Mouse (Mus musculus): ENCODE data around the gene 5730522E02Rik.

The 5730522E02Rik gene

DNA sequence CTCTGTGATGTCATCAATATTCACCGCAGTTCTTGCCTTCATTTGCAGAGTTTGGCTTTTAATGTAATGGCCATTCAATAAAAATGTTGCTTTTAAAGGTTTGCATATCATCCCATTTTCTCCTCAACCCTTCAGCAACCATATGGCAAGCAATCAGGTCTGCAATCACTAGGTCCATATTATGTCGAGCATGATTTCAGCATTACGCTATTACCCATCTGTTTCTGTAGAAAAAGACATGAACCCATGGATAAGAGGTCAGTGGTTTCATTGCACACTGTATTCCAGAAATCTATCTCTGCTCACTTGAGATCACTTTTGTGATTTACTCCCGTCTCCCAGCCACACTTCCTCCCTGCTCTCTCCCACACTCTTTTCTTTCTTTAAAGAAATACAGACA, 213.1 kb downstream of the 5730522E02Rik start:
- no peak for DNase-seq

DNA sequence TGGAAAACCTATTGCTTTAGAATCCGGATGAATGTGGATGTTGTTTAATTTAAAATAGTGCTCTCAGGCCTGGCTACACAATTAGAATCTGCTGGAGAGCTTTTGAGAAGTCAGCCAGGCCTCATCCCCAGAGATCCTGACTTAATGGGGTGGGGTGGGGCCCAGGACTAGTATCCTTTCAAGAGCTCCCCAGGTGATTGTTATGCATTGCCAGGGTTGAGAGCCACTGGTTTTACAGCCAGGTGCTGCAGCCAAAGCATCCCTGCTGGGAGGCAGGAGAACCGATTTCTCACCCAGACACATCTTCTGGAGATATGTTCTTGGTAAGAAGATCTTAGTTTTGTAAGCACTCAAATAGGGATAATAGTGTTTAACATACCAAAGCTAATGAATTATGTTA, 216.4 kb downstream of the 5730522E02Rik start:
- DNase-seq, result no peak

DNA sequence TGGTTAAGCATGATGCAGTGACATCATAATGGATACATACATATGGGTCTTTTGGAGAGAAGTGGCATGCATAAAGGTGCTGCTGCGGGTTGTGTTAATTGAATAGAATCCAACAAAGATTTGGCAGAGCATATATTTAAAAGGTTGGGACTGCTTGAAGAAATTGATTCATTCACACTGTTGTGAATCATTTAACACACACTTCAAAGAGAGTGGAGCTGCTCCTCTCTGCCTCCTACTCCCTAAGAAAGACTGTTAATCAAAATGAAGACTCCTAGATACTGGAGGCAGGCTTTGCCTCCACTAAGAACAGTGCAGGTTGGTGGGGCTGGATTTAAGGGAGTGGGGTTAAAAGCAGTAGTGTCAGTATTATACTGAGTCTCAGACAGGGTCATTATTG, 218.3 kb downstream of the 5730522E02Rik start:
- no peak for DNase-seq

DNA sequence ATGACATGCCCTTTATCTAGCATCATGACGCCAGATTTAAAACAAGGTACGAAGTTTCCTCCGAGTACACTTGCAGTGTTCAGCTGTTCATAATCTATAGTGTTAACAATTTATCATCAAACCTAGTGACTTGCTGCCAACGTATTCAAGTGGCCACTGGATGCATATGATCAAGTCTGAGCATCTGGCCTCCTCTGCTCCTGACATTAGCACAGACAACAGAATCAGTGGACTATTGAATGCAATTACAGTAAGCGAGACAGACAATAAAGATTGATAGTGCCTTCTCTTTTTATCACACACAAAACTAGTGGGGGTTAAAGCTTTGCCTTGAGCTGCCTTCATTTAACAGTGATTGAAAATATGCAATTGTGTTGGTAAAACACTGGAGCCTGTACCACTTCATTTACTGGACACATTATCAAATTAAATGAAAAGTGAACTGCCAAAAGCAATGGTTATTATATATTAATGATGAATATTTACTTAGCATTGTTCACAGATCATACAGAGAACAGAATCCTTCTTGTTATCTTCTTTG, 231.8 kb downstream of the 5730522E02Rik start:
- no peak for DNase-seq

DNA sequence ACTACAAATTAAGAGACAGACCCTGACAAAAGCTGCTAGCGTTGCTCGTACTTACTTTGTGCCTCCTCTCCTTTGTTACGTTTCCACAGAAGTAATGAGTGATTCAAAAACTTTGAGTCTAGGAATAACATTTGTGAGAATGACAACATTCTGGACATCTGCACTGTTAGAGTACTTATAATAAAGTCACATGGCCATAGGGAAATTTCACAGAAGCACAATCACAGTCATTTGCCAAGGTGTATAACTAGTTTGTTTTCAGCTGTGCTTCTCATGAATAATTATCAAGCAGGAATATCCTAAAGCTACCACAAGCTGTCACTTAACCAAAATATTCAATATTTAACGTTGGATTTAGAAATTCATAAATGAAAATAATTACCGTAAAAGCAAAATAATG, 269.1 kb downstream of the 5730522E02Rik start:
- DNase-seq, result no peak

DNA sequence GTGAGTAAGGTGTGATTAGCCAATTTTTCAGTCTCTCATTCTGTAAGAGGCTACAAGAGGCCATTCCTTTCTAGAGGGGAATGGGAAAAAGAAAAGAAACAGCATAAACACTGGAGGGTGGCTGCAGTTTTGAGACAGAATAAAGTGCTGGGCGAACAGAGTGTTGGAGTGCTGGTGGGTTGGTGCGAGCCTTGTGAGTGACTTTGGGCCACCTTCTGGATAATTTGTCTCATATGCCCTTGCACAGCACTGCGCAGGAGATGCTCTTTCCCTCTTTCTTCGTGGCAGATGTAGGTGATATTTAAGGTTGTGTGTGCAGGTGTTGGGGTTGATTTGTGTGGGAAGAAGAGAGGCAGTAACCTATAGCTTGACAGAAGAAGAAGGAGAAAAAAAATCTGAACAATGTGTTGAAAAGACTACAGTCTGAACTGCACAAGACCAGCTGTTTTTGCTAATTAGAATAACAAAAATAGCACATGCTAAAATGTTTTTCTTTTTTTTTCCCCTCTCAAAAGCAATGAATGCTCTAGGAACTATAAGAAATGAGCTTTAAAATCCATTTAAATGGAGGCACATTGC, 269.8 kb downstream of the 5730522E02Rik start:
- no peak for DNase-seq

DNA sequence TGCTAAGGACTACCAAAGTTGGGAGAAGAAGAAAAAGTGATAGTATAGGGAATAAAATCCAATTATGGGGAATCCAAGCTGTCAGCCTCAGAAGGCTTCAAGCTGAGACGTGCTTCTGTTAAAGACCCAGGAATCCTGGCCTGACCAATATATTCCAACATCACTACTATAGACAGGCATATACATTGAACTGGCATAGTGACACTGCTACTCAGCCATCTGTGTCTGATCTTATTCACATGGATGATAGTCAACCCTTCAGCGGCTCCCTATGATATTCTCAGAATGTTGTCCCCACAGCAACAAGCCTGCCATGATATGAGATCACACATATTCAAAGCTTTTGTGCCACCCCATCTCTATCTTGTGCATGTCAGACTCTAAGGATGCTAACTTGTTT, 284.3 kb downstream of the 5730522E02Rik start:
- DNase-seq, result no peak

DNA sequence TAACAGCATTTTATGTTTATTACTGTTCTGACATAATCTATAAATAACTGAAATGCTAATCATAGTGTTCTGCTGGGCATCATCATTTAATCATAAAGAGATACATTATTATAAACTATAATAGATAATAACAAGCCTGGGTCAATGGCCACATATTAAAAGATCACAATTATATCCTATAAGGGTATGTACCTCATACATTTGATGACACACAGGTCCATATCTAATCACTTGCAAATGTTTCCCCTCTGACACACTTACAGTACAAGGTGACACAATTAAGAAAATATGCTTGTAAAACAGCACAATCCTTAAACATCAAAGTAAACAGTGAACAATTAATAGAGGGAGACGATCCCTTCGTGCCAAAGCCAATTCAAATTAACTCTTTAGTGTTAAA, 308.2 kb downstream of the 5730522E02Rik start:
- DNase-seq, result no peak

DNA sequence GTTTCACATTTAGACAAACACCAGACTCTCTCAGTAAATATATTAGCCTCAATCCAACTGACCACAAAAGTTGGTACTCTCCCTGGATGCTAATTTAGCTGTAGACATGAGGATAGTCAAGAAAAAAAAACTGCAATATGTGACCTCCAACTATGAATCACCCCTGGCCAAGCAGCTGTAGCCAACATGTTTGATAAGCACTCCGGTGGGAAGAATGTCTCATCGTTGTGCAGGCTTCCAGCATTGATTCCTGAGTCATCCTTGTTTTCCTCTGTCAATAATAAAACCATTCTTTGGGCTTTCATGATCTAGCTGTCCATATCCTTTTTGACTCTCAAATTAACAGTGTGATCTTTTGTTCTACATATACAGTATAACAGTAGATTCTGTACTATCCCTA, 308.9 kb downstream of the 5730522E02Rik start:
- no peak for DNase-seq

DNA sequence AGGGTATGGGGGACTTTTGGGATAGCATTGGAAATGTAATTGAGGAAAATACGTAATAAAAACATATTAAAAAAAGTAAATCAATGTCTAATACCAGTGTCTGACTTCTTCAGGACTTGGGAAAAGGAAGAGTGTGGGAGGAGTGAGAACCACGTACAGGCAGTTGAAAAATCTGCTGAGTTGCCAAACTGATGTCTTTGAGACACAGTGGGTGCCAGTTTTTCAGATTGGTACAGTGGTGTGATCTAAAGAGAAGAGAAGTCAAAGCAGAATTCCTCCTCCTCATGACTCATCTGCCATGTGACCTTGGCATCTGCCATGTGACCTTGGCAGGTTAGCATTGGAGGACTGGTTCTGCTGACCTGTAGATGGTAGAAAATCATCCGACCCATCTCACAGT, 316.7 kb downstream of the 5730522E02Rik start:
- no peak for DNase-seq

DNA sequence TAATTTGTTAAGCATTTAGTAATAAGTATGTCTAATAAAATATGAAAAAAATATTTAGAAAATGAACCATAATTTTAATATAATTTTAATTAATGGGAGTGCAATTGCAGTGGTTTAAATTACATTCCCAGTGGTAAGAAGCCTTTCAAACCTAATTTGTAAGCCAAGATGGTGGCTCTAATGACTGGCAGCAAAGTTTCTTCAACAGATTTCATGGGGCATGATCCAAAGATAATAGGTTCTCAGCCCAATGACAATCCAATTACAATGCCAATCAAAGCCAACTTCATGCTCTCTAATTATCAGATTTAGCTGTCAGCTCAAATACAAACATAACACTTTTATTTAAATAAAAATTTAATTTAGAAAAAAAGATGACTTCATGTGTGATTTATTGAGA, 337.6 kb downstream of the 5730522E02Rik start:
- DNase-seq, result no peak

DNA sequence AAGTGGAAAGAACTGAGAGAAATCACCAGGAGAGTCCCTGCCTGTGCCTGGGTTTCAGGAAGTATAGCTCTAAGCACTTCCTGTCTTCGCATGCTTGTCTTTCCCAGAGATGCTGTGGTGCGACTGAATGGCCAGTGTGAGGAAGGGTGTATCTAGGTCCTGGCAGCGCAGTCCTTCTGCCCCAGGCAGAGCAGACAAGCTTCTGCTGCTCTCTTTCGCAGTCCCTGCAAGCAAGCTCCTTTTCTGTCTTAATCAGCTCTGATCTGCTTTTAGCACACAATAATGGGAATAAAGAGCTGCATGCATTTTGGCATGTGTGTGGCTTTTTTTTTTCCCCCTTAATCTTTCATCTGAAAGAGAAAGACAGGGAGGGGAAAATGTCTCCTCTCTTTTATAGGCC, 338.2 kb downstream of the 5730522E02Rik start:
- no peak for DNase-seq

DNA sequence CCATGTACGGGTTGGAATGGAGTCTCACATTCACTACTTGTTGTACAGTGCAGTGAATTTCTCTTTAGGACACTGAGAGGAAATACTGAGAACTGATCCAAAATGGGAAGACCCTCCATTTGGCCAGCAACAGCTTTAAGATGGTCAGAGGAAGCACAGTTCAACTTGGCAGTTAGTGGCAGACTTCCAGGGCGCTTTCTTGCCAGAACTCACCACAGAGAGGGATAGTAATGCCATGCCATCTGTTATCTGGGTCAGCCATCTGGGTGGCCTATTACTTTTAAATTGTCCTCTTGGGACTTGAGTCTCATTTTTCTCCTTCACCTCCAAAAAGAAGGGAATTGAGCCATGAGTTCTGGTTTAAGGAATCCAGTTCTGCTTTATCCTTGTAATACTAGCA, 344.3 kb downstream of the 5730522E02Rik start:
- DNase-seq, result peak; percentile 30

DNA sequence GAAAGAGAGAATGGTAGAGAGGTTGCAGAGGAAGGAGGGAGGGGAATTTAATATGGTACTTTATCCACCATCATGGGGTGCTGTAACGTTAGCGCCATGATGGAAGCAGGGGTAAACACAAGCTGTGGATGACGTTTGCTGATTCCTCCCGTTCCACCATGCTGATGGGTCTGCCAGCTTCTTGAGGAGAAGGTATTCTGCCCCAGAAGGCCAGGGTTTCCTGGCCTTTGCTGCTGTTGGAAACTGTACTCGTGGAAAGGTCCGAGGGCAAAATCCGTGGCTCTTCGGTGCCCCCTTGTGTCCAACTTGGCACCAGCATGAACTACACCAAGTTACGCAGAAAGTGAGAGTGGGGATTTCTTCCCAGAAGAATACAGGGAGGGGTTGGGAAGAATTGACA, 347.9 kb downstream of the 5730522E02Rik start:
- DNase-seq, result peak; percentile 10

DNA sequence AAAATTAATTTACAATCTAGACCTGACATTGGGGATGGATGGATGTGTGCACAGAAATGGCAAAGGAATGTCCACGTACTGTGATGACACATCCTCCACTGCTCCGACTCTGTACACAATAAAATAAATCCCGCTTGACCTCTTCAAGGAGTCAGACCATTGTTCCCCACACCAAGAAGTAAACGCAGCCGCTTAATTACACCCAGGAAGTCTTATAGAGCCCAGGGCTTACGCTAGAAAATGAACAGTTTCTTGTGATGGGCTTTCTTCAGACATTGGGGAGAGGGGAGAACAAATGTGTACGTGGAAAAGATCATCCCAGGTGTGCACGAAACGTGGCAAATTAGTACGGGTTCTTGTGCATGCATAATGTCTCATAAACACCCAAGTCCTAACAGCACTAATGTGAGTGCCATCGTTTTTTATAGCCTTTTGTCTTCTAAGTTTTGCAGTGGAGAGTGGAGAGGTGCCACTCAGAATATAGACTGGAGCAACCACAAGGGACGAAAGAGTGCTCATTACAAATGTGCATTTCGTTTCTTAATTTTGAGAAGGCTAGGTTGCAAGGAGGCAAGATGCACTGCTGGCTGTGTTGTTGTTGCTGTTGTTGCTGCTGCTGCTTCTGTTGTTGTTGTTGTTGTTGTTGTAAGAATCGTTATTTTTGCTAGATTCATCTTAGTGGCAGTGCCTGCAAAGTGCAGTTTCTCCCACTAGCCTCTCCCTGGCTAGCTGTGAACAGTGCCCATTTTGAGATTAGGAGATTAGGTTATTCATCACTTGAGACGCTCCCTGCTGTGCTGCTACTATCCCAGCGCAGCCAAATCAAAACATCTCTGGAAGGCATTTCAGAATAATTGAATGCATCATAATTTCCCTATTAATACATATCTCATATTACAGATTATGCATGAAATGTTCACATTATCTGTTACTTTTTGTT, 353.7 kb downstream of the 5730522E02Rik start:
- no peak for DNase-seq

DNA sequence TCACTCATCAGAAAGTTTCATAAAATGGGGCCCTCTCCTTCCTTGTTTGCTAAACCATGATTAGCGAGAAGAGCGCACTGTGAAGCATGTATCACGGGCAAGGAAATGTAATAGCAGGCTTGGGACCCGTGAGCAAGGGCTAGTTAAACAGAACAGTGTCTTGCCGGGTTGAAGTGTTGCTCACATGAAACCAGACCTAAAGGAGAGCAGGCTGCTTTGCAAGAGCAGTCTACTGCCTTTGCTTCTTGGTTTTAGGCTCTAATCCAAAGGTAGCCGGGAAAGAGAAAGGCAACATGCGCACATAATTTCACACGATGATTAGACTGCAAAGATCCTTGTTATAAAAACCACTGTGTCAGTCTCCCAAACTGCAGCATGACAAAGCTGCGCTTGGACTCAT, 354.8 kb downstream of the 5730522E02Rik start:
- DNase-seq, result no peak

DNA sequence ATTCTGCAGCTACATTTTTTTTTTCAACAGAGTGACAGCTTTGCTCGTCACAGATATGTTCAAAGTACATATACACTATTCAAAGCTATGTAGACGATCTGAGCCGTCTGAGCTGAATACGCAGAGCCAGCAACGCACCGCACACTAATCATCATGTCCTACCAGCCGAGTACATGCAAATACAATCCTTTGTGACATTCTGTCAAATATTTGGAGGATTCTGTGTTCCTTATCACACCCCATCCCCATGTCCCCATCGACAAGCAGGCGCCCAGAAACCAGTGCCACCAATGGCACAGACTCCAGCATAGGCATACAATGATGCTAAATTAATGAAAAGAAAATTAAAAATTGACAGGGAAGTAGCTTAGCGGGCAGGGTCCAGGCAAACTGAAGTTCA, 356.3 kb downstream of the 5730522E02Rik start:
- no peak for DNase-seq

DNA sequence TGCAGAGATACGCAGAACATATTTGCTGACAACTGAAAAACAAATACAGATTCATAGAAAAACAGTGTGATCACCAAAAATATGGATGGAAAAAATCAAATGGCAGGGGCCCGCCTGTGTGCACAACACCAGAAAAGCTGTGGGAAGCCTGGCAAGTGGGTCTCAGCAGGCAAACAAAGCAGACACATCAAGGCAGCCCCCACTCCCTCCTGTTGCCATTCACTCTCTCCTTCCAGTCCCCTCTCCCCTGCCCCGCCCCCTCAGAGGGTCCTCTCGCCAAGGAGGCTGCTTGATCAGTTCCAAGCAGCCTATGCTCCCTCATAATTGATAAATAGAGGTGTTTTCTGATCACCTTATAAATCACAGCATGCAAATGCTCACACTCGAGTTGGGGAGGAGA, 357.5 kb downstream of the 5730522E02Rik start:
- no peak for DNase-seq

DNA sequence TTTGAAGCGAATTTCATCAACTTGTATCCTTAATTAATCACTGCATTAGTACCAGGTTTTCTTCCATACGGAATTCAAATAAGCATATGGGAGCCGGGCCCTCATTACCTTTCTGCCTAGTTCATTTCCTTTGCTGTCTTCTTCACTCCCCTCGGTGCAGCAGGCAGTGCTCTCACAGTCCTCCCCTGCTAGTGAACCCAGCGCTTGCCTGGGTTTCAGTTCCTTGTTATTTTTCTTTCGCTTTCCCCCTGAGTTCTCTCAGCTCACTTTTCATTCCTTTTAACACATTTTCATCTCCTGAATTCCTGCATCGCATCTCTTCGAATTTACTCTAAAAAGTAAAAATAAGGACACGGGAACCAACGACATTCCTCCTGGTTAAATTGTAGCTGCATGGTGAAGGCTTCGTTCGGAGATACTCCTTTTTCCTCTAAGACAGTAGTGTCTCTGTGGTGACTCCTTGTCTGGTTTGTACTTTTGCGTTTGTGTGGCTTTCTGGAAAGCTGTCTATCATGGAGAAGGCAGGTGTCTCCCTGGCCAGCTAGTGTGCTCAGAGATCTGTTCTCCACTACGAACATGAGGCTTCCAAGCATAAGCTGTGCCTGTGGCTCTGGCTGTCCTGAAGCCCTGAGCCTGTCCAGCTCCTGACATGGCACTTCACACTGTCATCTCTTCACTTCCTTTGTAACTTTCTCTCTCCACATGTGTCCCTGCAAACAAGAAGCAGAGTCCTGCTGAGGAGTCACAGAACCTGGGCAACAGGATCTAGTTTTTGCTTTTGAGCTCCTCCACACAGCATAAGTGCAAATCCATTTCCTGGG, 361.5 kb downstream of the 5730522E02Rik start:
- no peak for DNase-seq

DNA sequence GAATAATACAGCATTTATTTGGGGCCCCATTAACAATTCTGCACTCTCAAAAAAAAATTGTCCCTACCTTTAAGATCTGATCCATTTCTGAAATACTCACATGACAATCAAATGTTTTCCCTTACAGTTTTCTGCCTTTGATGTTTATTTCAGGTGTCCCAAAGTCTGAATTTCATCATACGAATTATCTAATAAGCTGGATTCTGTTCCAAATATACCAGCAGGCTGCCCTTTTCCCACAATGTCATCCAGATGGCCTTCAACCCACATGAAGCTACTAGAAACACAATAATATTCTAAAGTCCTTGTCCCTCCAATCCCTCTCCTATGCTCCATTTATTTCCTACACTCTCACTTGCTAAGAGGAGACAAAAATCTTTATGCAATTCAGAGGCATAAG, 372.1 kb downstream of the 5730522E02Rik start:
- no peak for DNase-seq

DNA sequence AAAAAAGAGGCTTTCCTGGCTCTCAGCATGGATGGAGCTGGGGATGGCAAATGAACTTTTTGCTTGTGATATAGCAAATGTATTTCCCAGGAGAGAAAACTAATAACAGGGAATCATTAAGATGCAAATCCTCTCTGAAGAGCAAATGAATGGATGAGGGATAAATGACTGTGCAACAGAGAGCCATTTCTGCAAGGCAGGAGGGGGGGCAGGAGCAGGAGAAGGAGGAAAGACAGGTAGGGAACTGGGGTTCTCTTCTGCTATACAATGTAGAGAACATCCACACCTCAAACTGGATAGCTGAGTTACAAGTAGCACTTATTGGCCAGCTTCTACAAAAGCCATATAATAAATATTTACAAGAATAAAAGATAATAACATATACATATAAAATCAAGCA, 390.8 kb downstream of the 5730522E02Rik start:
- no peak for DNase-seq

DNA sequence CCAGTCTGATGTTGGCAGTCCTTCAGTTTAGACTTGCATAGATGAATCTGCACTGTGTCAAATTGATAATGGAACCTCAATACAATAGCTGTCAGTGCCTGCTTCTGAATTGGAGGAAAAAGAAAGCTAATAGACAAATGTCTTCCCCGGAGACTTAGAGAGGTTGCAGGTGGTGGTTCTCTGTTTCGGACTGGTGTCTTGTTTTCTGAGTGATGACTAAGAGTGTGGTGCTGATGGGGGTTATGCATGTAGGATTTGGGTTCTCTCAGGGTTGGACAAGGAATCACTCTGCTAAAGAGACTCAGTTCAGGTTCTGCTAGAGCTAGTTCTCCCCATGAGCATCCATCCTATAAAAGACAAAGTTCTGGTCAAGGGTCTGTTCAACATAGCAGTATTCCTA, 397.1 kb downstream of the 5730522E02Rik start:
- no peak for DNase-seq

DNA sequence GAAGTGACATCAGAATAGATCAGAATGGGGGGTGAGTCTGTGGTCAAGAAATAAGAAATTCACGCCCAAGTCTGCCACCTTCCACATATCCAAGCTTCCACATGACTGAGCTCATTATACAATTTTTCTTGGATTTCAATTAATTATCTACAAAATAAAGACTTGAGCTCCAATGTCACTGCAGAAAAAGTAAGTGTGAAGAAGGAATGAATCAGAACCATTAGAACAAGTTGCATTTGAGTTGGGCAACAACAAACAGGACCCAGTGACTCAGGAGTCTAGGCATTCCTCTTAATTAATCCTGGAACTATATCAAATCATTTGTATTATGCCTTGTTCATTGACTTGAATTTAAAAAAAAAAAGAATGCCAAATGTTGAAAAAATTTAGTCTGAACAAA, 422.9 kb downstream of the 5730522E02Rik start:
- no peak for DNase-seq
